Mouse (Mus musculus) heart, embryonic 12.5 days (tissue): ENCODE measurements around the gene Dnmt1. TPM values are rescaled to one million over a fixed set of nuclear protein-coding genes. Genes with fewer than 3 reads are reported as not detected.

Experiments used
- ATAC-seq: fragments of 200-750 bp; cut with Nextera tagmentation; 2 replicates; pipeline ENCODE4 v1.8.0; 2017; ENCODE audit warnings: moderate TSS enrichment, moderate library complexity; ENCODE audit not compliant: insufficient number of reproducible peaks, low FRiP score
- H3K27ac ChIP-seq: fragments of 300-500 bp; sonication (generic); 2 replicates; pipeline ENCODE4 v1.5.1; 2016; ENCODE audit warnings: mild to moderate bottlenecking, moderate library complexity; ENCODE audit not compliant: poor library complexity, severe bottlenecking
- H3K27me3 ChIP-seq: fragments of 300-500 bp; sonication (generic); replicated peaks from 2 replicates; pipeline ENCODE4 v1.6.1; 2016; ENCODE audit warnings: mild to moderate bottlenecking, moderate library complexity
- H3K36me3 ChIP-seq: fragments of 300-500 bp; sonication (generic); 2 replicates; pipeline ENCODE4 v1.6.1; 2016; ENCODE audit warnings: mild to moderate bottlenecking, moderate library complexity
- H3K4me1 ChIP-seq: fragments of 300-500 bp; sonication (generic); replicated peaks from 2 replicates; pipeline ENCODE4 v1.6.1; 2016; ENCODE audit warnings: mild to moderate bottlenecking
- H3K4me2 ChIP-seq: fragments of 300-500 bp; sonication (generic); 2 replicates; pipeline ENCODE4 v1.6.1; 2016; ENCODE audit warnings: mild to moderate bottlenecking, moderate library complexity
- H3K4me3 ChIP-seq: fragments of 300-500 bp; sonication (generic); 2 replicates; pipeline ENCODE4 v1.5.1; 2016; ENCODE audit warnings: mild to moderate bottlenecking
- H3K9ac ChIP-seq: fragments of 300-500 bp; sonication (generic); 2 replicates; pipeline ENCODE4 v1.6.1; 2016; ENCODE audit warnings: mild to moderate bottlenecking, moderate library complexity
- H3K9me3 ChIP-seq: fragments of 300-500 bp; sonication (generic); replicated peaks from 2 replicates; pipeline ENCODE4 v1.6.1; 2016; ENCODE audit warnings: mild to moderate bottlenecking, moderate library complexity
- WGBS: fragments of 180-500 bp; shearing (Covaris S2); methylation state at CpG from one replicate; pipeline ENCODE4 v1.1.7; 2016; 5-methylcytosine and 5-hydroxymethylcytosine counted together
- polyA plus RNA-seq: library from polyadenylated mRNA; unstranded; fragments of >200 nt; fragmentation: Nextera tagmentation; extraction: Ambion mirVana; gene quantifications from 2 replicates; pipeline ENCODE4 v1.2.1, GENCODE M21; 2016

Gene Dnmt1
- polyA plus RNA-seq, 1 experiment from 2014 or later, result 86.8 TPM

DNA sequence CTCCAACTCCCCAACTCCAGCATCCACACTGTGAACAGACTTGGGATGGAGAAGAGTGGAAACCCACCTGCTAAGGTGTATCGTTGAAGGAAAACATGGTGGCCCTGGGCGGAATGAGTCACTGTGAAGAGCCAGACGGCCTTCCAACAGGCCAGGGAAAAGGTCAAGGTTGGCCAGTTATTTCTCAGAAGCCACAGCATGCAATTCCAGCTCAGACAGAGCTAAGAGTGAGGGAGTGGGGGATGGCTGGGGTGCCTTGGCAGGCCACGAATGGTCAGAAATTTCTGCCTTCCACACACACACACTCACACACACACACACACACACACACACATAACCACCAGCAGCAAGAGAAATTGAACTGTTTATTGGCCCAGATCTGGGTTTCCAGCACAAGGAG is 5.9 kb upstream of the Dnmt1 start:
- Histone ChIP-seq H3K27ac (no peak overlapping the region), H3K4me1 (no peaks in the 10 kb centered on the region), H3K9me3 (no peaks in the 10 kb centered on the region), H3K27me3 (no peaks in the 10 kb centered on the region), H3K9ac (no peak overlapping the region), H3K4me3 (no peak overlapping the region), H3K4me2 (no peak overlapping the region), H3K36me3 (peaks cover 47% of the 10 kb centered on the region)
- WGBS, result 88% methylated on average over 4 of the region's 4 CpGs
- ATAC-seq, result no peak

DNA sequence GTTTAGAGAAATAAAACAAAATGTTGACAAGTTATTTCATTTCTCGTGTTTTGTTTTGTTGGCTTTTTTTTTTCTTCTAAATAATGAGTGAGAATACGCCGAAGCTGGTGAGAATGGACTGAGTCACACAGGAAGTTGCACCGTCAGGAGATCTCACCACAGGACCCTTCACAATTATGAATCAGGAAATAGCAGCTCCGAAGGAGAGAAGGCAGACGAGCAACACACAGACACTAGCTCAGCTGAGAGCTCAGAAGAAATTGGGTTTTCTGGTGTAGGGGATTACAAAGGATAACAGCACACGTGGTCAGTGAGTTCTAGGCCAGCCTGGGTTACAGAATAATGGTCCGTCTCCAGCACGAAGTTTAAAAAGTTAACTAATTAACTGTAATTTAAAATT is 1.9 kb upstream of the Dnmt1 start:
- Histone ChIP-seq H3K27ac (no peak overlapping the region), H3K36me3 (peaks cover 19% of the 10 kb centered on the region), H3K9me3 (no peaks in the 10 kb centered on the region), H3K4me3 (no peak overlapping the region), H3K4me2 (no peak overlapping the region), H3K27me3 (no peaks in the 10 kb centered on the region), H3K9ac (no peak overlapping the region), H3K4me1 (no peaks in the 10 kb centered on the region)
- ATAC-seq, result no peak
- 59% methylated on average over 9 of the region's 9 CpGs for WGBS

DNA sequence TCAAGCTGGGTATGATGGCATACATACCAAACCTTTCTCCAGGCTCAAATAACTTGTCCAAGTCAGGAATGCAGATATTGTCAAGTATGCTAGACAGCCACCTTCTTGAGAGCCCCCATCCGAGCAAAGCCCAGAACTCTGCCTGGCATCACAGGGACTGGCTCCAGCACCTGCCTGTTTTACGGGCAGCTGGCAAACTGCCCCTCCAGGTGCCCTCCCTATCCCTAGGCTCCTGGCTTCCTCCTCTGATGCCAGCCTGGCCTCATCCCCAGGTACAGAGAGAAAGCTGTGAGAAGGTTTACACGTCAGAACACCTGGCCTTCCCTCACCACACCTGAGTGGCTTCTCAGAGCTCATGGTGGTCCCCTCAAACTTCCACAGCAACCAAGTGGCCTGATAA is 2.7 kb downstream of the Dnmt1 start:
- Histone ChIP-seq H3K36me3 (no peaks in the 10 kb centered on the region), H3K4me3 (no peak overlapping the region), H3K4me1 (no peaks in the 10 kb centered on the region), H3K27ac (no peak overlapping the region), H3K4me2 (no peak overlapping the region), H3K9me3 (no peaks in the 10 kb centered on the region), H3K9ac (no peak overlapping the region), H3K27me3 (no peaks in the 10 kb centered on the region)
- WGBS, result 73% methylated on average over 3 of the region's 3 CpGs
- no peak for ATAC-seq

GRCm38 (mm10) chr9:20952520-20953227 is 7.0 kb downstream of the Dnmt1 start:
- peak; percentile 96 for ATAC-seq
- WGBS, result under 1% methylated on average over 51 of the region's 51 CpGs

DNA sequence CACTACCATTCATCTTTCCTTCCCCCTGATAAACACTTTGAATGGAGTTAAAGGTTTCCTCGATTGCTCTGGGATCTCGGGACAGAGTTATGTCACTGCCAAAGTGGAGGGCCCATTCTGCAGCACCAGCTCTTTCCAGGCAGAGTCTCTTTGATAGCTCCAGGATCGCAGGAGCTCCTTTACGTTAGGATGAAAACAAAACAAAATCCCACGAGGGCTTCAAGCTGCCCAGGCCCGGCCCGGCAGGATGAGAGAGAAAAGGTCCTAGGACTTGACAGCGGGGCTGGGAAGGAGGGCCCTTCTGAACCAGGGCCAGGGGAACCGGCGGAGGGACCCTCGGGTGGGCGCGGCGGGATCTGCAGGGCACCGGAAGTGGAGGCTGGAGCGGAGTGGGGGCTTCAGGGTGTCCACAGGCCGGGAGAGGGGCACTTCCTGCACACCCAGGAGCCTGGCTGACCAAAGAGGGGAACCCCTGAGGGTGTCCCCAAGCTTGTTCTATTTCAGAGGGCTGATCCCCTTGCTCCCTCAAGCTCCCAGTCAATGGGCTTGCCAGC is 7.6 kb downstream of the Dnmt1 start:
- H3K9me3 ChIP-seq, result no peaks in the 10 kb centered on the region
- peak overlapping the region; percentile 98 for H3K9ac ChIP-seq
- peak overlapping the region; percentile 92 for H3K27ac ChIP-seq
- WGBS, result under 1% methylated on average over 17 of the region's 17 CpGs
- H3K36me3 ChIP-seq, result no peaks in the 10 kb centered on the region; the same call in 1 of the 2 replicates
- H3K4me2 ChIP-seq, result peak overlapping the region; percentile 94
- H3K4me1 ChIP-seq, result peaks cover 23% of the 10 kb centered on the region
- no peaks in the 10 kb centered on the region for H3K27me3 ChIP-seq
- ATAC-seq, result no peak; the same call in 1 of the 2 replicates
- peak overlapping the region; percentile 84 for H3K4me3 ChIP-seq

More at GRCm38 (mm10) chr9:20952520-20953227, 7.0 kb downstream of the Dnmt1 start:
- H3K27me3 ChIP-seq, result no peaks in the 10 kb centered on the region
- peak overlapping the region; percentile 92 for H3K27ac ChIP-seq
- H3K9me3 ChIP-seq, result no peaks in the 10 kb centered on the region
- peak overlapping the region; percentile 84 for H3K4me3 ChIP-seq
- peaks cover 23% of the 10 kb centered on the region for H3K4me1 ChIP-seq
- H3K4me2 ChIP-seq, result peak overlapping the region; percentile 94
- H3K9ac ChIP-seq, result peak overlapping the region; percentile 98
- H3K36me3 ChIP-seq, result no peaks in the 10 kb centered on the region

DNA sequence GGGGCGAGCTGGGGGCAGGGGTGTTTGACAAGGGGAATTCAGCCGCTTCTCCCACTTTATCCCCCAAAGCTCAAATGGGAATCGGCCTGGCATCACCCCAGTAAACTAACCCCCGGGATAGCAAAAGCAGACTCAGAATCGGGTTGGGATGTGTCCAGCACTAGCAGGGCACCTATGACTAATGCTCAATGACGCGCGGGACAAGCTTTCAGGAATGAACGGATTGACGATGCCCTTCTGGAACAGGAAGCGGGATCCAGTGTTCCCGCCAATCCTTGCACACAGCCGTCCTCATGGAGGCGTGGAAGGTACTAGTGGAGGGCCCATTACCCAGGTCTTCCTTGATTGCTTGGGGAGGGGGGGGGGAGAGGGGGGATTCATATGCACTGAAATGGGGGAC is 8.2 kb downstream of the Dnmt1 start:
- H3K4me2 ChIP-seq, result peak overlapping the region; percentile 94
- peaks cover 4% of the 10 kb centered on the region; the same call in 1 of the 2 replicates for H3K36me3 ChIP-seq
- no peaks in the 10 kb centered on the region for H3K9me3 ChIP-seq
- no peak for ATAC-seq
- 13% methylated on average over 14 of the region's 14 CpGs for WGBS
- peak overlapping the region; percentile 98 for H3K9ac ChIP-seq
- H3K27me3 ChIP-seq, result no peaks in the 10 kb centered on the region
- peak overlapping the region; percentile 84 for H3K4me3 ChIP-seq
- peaks cover 23% of the 10 kb centered on the region for H3K4me1 ChIP-seq
- H3K27ac ChIP-seq, result peak overlapping the region; percentile 92

DNA sequence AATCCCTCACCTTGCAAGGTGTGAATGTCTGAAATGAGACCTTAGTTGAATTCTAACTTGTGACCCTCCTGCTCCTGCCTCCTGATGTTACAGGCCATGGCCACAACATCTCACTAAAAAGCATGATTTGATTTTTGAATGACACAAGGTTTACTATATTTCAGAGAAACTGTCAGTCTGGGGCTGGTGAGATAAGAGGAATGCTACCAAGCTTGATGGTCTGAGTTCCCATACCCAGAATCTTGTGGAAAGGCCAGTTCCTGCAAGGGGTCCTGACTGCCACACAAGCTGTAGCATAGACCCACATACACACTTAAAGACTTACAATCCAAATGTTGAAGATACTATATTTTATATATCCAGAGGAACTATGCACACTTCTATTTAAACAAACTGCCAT is 9.3 kb downstream of the Dnmt1 start:
- peak overlapping the region; percentile 94 for H3K4me2 ChIP-seq
- H3K36me3 ChIP-seq, result peaks cover 6% of the 10 kb centered on the region; the same call in 1 of the 2 replicates
- no peak overlapping the region for H3K27ac ChIP-seq
- H3K4me1 ChIP-seq, result peaks cover 26% of the 10 kb centered on the region
- H3K4me3 ChIP-seq, result no peak overlapping the region
- H3K9ac ChIP-seq, result no peak overlapping the region; the same call in 1 of the 2 replicates
- no peaks in the 10 kb centered on the region for H3K27me3 ChIP-seq
- ATAC-seq, result no peak
- no peaks in the 10 kb centered on the region for H3K9me3 ChIP-seq

DNA sequence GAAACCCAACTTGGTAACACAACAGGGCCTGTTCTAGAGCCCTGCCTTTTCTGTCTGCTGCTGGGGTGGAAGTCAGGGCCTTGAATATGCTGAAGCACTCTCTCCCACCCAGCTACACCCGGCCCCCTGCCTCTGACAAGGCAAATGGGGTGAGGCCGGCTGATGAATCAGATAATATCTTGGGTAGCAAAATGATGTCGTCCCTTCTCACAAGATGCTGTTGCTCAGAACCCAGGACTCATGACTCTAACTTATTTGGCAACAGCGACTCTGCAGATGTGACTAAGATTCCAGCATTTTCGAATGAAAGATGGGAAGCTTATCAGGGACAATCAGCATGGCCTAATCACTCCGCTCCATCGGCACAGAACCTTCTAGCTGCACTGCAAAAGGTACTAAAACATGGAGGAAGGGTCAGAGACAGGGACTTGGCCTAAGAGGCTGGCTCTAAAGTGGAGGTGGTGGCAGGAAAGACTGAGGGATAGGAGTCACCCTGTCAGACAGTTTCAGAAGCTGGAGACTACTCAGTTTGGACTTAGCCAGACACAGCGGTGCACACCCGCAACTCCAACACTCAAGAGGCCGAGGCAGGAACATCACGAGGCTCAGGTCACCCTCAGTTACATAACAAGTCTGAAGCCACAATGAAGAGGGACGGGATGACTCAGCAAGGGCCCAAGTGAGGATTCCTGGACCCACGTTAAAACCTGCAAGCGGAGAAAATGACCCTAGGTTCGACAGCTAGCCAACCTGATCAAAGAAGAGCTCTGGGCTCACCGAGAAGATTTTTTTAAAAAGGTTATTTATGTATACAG is 13.4 kb downstream of the Dnmt1 start:
- no peak overlapping the region for H3K4me2 ChIP-seq
- no peak overlapping the region for H3K27ac ChIP-seq
- H3K9ac ChIP-seq, result no peak overlapping the region
- no peak for ATAC-seq
- peaks cover 16% of the 10 kb centered on the region; the same call in 1 of the 2 replicates for H3K36me3 ChIP-seq
- H3K4me3 ChIP-seq, result no peak overlapping the region
- peaks cover 34% of the 10 kb centered on the region for H3K4me1 ChIP-seq
- no peaks in the 10 kb centered on the region for H3K9me3 ChIP-seq
- WGBS, result 75% methylated on average over 16 of the region's 16 CpGs
- no peaks in the 10 kb centered on the region for H3K27me3 ChIP-seq

GRCm38 (mm10) chr9:20944697-20945370 is 14.9 kb downstream of the Dnmt1 start:
- 75% methylated on average over 4 of the region's 4 CpGs for WGBS
- no peaks in the 10 kb centered on the region for H3K27me3 ChIP-seq
- H3K36me3 ChIP-seq, result peaks cover 30% of the 10 kb centered on the region
- H3K27ac ChIP-seq, result no peak overlapping the region
- peaks cover 30% of the 10 kb centered on the region for H3K4me1 ChIP-seq
- no peak overlapping the region for H3K4me3 ChIP-seq
- no peaks in the 10 kb centered on the region for H3K9me3 ChIP-seq
- no peak overlapping the region for H3K4me2 ChIP-seq
- no peak overlapping the region for H3K9ac ChIP-seq
- ATAC-seq, result no peak

- Histone ChIP-seq H3K4me2 (no peak overlapping the region), H3K27me3 (no peaks in the 10 kb centered on the region), H3K9ac (no peak overlapping the region), H3K27ac (no peak overlapping the region), H3K4me1 (peaks cover 25% of the 10 kb centered on the region), H3K4me3 (no peak overlapping the region), H3K9me3 (no peaks in the 10 kb centered on the region), H3K36me3 (peaks cover 40% of the 10 kb centered on the region)
- no peak for ATAC-seq
- 42% methylated on average over 2 of the region's 2 CpGs for WGBS
Observed at GRCm38 (mm10) chr9:20943911-20944310, 15.8 kb downstream of the Dnmt1 start.

DNA sequence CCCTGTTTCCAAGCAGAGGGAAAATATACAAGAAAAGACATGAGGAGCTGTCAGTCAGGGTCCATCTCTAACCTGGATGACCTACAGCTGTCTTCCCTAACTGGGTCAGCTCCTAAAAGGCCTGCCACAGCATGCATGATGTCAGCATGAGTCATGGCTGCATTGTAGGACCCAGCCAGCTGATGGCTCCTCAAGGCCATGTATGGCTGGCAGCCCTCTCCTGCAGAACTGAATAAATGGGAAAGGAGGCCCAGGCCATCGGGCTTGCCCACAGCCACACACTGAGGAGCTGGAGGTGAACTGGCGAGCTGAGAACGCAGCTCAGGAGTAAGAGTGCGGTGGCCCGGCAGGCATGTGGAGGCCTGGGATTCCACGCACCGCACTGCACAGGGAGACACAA is 16.3 kb downstream of the Dnmt1 start:
- H3K4me2 ChIP-seq, result no peak overlapping the region
- H3K9ac ChIP-seq, result no peak overlapping the region
- H3K4me1 ChIP-seq, result peaks cover 23% of the 10 kb centered on the region
- no peaks in the 10 kb centered on the region for H3K27me3 ChIP-seq
- 85% methylated on average over 7 of the region's 7 CpGs for WGBS
- H3K27ac ChIP-seq, result no peak overlapping the region
- no peaks in the 10 kb centered on the region for H3K9me3 ChIP-seq
- H3K4me3 ChIP-seq, result no peak overlapping the region
- 0 out of 2 replicates have a peak, but pooled peaks have one; percentile 37 for ATAC-seq
- peaks cover 45% of the 10 kb centered on the region for H3K36me3 ChIP-seq
